ENCODE assay signal across 11 mouse cellular contexts in genomic region chr2:45136783-45137182, GRCm38 (mm10).
"Had no signal": no experiment of that assay in that cellular context is flagged by ENCODE, and none has a peak within 500 bp of the region (broad histone marks: within the 10 kb centered on the region; RNA-seq: fewer than 3 reads in every experiment).

No protein-coding gene starts in this region.

- H3K36me3 ChIP-seq: intestine, embryonic 15.5 days; limb, embryonic 15.5 days; midbrain, embryonic 13.5 days; neural tube, embryonic 12.5 days had no signal

- H3K9me3 ChIP-seq: intestine, embryonic 15.5 days; limb, embryonic 15.5 days; midbrain, embryonic 13.5 days; neural tube, embryonic 12.5 days had no signal

- H3K27me3 ChIP-seq: intestine, embryonic 15.5 days; limb, embryonic 15.5 days; midbrain, embryonic 13.5 days; neural tube, embryonic 12.5 days had no signal

- ATAC-seq: intestine, embryonic 15.5 days; midbrain, embryonic 13.5 days had no signal

- H3K4me1 ChIP-seq: intestine, embryonic 15.5 days; limb, embryonic 15.5 days; midbrain, embryonic 13.5 days; neural tube, embryonic 12.5 days had no signal

- H3K4me3 ChIP-seq: intestine, embryonic 15.5 days; layer of hippocampus, adult 2 months; limb, embryonic 15.5 days; midbrain, embryonic 13.5 days; neural tube, embryonic 12.5 days had no signal

- H3K4me2 ChIP-seq: intestine, embryonic 15.5 days; limb, embryonic 15.5 days; midbrain, embryonic 13.5 days; neural tube, embryonic 12.5 days had no signal

- H3K9ac ChIP-seq: intestine, embryonic 15.5 days; limb, embryonic 15.5 days; liver, embryonic 14.5 days; midbrain, embryonic 13.5 days; neural tube, embryonic 12.5 days had no signal

- H3K27ac ChIP-seq: intestine, embryonic 15.5 days; layer of hippocampus, adult 2 months; limb, embryonic 15.5 days; liver, embryonic 14.5 days; midbrain, embryonic 13.5 days; neural tube, embryonic 12.5 days; stomach, postnatal 0 days had no signal

- DNase-seq: kidney, adult 18-20 months; kidney, postnatal 10 days; kidney, postnatal 4 days; lung, adult 18-20 months had no signal
